Mouse (Mus musculus): ENCODE measurements around the gene Atp6v0a2. TPM values are rescaled to one million over a fixed set of nuclear protein-coding genes. Genes with fewer than 3 reads are reported as not detected.

The Atp6v0a2 gene
- polyA plus RNA-seq, 1 experiment = 127 TPM

- Histone ChIP-seq H3K4me3 (ENCODE audit: control insufficient read depth, insufficient read depth, low read length) (no peak overlapping the region), H3K27me3 (ENCODE audit: control insufficient read depth, insufficient read depth, low read length) (no peaks in the 10 kb centered on the region), H3K27ac (ENCODE audit: control insufficient read depth, insufficient read depth, low read length) (no peak overlapping the region), H3K36me3 (ENCODE audit: control insufficient read depth, insufficient read depth, low read length) (peaks cover 86% of the 10 kb centered on the region), H3K4me1 (replicated peaks; ENCODE audit: control insufficient read depth, insufficient read depth, low read length) (no peaks in the 10 kb centered on the region)
- WGBS = 95% methylated on average over 7 of the region's 7 CpGs
- DNase-seq = no peak
- no peak for TF ChIP-seq POLR2A (IDR thresholded peaks at IDR 0.05; ENCODE audit: control insufficient read depth, extremely low read depth, insufficient read depth, low read length, poor library complexity)
These were observed 90.0 kb downstream of the Atp6v0a2 start for GRCm38 (mm10) chr5:124718396-124718795.

DNA sequence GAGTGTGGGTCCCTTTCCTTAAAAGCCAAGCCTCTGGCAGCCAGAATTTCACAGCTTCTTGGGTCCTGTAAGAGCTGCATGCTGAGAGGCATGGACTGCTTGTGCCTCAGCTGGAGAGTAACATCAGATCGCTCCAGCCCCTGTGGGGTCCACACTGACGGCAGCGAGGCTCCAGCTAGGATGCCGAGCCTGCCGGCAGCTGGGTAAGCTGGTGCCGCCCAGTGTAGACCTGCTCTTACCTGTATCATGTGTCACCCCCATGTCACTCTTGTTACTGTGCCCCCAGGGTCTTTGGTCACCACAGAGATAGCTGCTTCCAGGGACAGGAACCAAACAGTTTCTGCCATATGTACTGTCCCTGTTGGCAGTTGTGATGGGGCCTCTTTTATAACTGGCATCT, 94.7 kb downstream of the Atp6v0a2 start:
- no peak for TF ChIP-seq CTCF (IDR thresholded peaks at IDR 0.05; ENCODE audit: borderline replicate concordance, control insufficient read depth, extremely low read depth, insufficient read depth, low read length, poor library complexity)
- TF ChIP-seq POLR2A (IDR thresholded peaks at IDR 0.05; ENCODE audit: control insufficient read depth, extremely low read depth, insufficient read depth, low read length, poor library complexity) = no peak
- no peak overlapping the region for H3K27ac ChIP-seq (ENCODE audit: control insufficient read depth, insufficient read depth, low read length)
- DNase-seq = no peak
- H3K36me3 ChIP-seq (ENCODE audit: control insufficient read depth, insufficient read depth, low read length) = peaks cover 49% of the 10 kb centered on the region
- 97% methylated on average over 6 of the region's 6 CpGs for WGBS
- no peaks in the 10 kb centered on the region for H3K27me3 ChIP-seq (ENCODE audit: control insufficient read depth, insufficient read depth, low read length)
- H3K4me1 ChIP-seq (replicated peaks; ENCODE audit: control insufficient read depth, insufficient read depth, low read length) = 0 out of 2 replicates have a peak, but pooled peaks cover 4% of the 10 kb centered on the region
- H3K4me3 ChIP-seq (ENCODE audit: control insufficient read depth, insufficient read depth, low read length) = no peak overlapping the region

- H3K27ac ChIP-seq (ENCODE audit: control insufficient read depth, insufficient read depth, low read length) = no peak within 1 kb of the TSS
- WGBS = 45% methylated on average over 29 of the region's 29 CpGs
- DNase-seq = no peak
- H3K4me1 ChIP-seq (replicated peaks; ENCODE audit: control insufficient read depth, insufficient read depth, low read length) = peaks cover 7% of the 10 kb centered on the region; the same call in 1 of the 2 replicates
- no peak within 1 kb of the TSS for H3K4me3 ChIP-seq (ENCODE audit: control insufficient read depth, insufficient read depth, low read length)
- H3K36me3 ChIP-seq (ENCODE audit: control insufficient read depth, insufficient read depth, low read length) = peaks cover 30% of the 10 kb centered on the region
- TF ChIP-seq CTCF (IDR thresholded peaks at IDR 0.05; ENCODE audit: borderline replicate concordance, control insufficient read depth, extremely low read depth, insufficient read depth, low read length, poor library complexity) (no peak), POLR2A (IDR thresholded peaks at IDR 0.05; ENCODE audit: control insufficient read depth, extremely low read depth, insufficient read depth, low read length, poor library complexity) (no peak)
- H3K27me3 ChIP-seq (ENCODE audit: control insufficient read depth, insufficient read depth, low read length) = no peaks in the 10 kb centered on the region
These were observed 96.6 kb downstream of the Atp6v0a2 start, which contains the start of gene Dnah10 for GRCm38 (mm10) chr5:124724997-124725396. TSS of gene Dnah10 (plus strand) at chr5:124725085.

GRCm38 (mm10) chr5:124729662-124730206, 101.4 kb downstream of the Atp6v0a2 start:
- H3K27ac ChIP-seq (ENCODE audit: control insufficient read depth, insufficient read depth, low read length) = no peak overlapping the region
- TF ChIP-seq CTCF (IDR thresholded peaks at IDR 0.05; ENCODE audit: borderline replicate concordance, control insufficient read depth, extremely low read depth, insufficient read depth, low read length, poor library complexity) = no peak
- no peak for TF ChIP-seq POLR2A (IDR thresholded peaks at IDR 0.05; ENCODE audit: control insufficient read depth, extremely low read depth, insufficient read depth, low read length, poor library complexity)
- no peaks in the 10 kb centered on the region for H3K27me3 ChIP-seq (ENCODE audit: control insufficient read depth, insufficient read depth, low read length)
- no peak for DNase-seq
- no peak overlapping the region for H3K4me3 ChIP-seq (ENCODE audit: control insufficient read depth, insufficient read depth, low read length)
- H3K36me3 ChIP-seq (ENCODE audit: control insufficient read depth, insufficient read depth, low read length) = no peaks in the 10 kb centered on the region
- 7% methylated on average over 21 of the region's 21 CpGs for WGBS
- peaks cover 7% of the 10 kb centered on the region; the same call in 1 of the 2 replicates for H3K4me1 ChIP-seq (replicated peaks; ENCODE audit: control insufficient read depth, insufficient read depth, low read length)

- H3K4me3 ChIP-seq (ENCODE audit: control insufficient read depth, insufficient read depth, low read length) = no peak overlapping the region
- no peak overlapping the region for H3K27ac ChIP-seq (ENCODE audit: control insufficient read depth, insufficient read depth, low read length)
- TF ChIP-seq CTCF (IDR thresholded peaks at IDR 0.05; ENCODE audit: borderline replicate concordance, control insufficient read depth, extremely low read depth, insufficient read depth, low read length, poor library complexity) (no peak), POLR2A (IDR thresholded peaks at IDR 0.05; ENCODE audit: control insufficient read depth, extremely low read depth, insufficient read depth, low read length, poor library complexity) (no peak)
- DNase-seq = no peak
- WGBS = 89% methylated on average over 12 of the region's 12 CpGs
- H3K36me3 ChIP-seq (ENCODE audit: control insufficient read depth, insufficient read depth, low read length) = no peaks in the 10 kb centered on the region
- no peaks in the 10 kb centered on the region for H3K27me3 ChIP-seq (ENCODE audit: control insufficient read depth, insufficient read depth, low read length)
- peaks cover 3% of the 10 kb centered on the region; the same call in 1 of the 2 replicates for H3K4me1 ChIP-seq (replicated peaks; ENCODE audit: control insufficient read depth, insufficient read depth, low read length)
These were observed 105.6 kb downstream of the Atp6v0a2 start for GRCm38 (mm10) chr5:124733961-124734360.

GRCm38 (mm10) chr5:124741898-124742599, 113.7 kb downstream of the Atp6v0a2 start:
- 98% methylated on average over 21 of the region's 21 CpGs for WGBS
- Histone ChIP-seq H3K27me3 (ENCODE audit: control insufficient read depth, insufficient read depth, low read length) (no peaks in the 10 kb centered on the region), H3K27ac (ENCODE audit: control insufficient read depth, insufficient read depth, low read length) (no peak overlapping the region), H3K4me1 (replicated peaks; ENCODE audit: control insufficient read depth, insufficient read depth, low read length) (no peaks in the 10 kb centered on the region), H3K36me3 (ENCODE audit: control insufficient read depth, insufficient read depth, low read length) (no peaks in the 10 kb centered on the region), H3K4me3 (ENCODE audit: control insufficient read depth, insufficient read depth, low read length) (no peak overlapping the region)
- no peak for TF ChIP-seq CTCF (IDR thresholded peaks at IDR 0.05; ENCODE audit: borderline replicate concordance, control insufficient read depth, extremely low read depth, insufficient read depth, low read length, poor library complexity)
- TF ChIP-seq POLR2A (IDR thresholded peaks at IDR 0.05; ENCODE audit: control insufficient read depth, extremely low read depth, insufficient read depth, low read length, poor library complexity) = no peak
- DNase-seq = no peak

All from thymus, adult 2 months (tissue).